Mouse (Mus musculus): Measurements from ENCODE around the gene Stag3. TPM values are rescaled to one million over a fixed set of nuclear protein-coding genes. Genes with fewer than 3 reads are reported as not detected.

The Stag3 gene
- 8.2 and 13.0 TPM in 2 replicates for polyA plus RNA-seq (2015; fragmentation: Nextera tagmentation; extraction: Ambion mirVana)

GRCm38 (mm10) chr5:138279585-138280424, at the start of gene Stag3, which contains the start of the genes Gm43720 and Gpc2:
Gene Stag3 (plus strand): TSS chr5:138280240.
Gene Gm43720 (minus strand): TSS chr5:138279958.
Gene Gpc2 (minus strand): TSS chr5:138280005.

GRCm38 (mm10) chr5:138255353-138256093, 24.5 kb upstream of the Stag3 start, which contains the start of gene Lamtor4:
Gene Lamtor4 (plus strand): TSS chr5:138255482.

GRCm38 (mm10) chr5:138263260-138264206, 16.5 kb upstream of the Stag3 start, which contains the start of gene BC037034:
Gene BC037034 (minus strand): TSS chr5:138264033.

GRCm38 (mm10) chr5:138272409-138272923, 7.6 kb upstream of the Stag3 start, which contains the start of gene Gal3st4:
Gene Gal3st4 (minus strand): TSS chr5:138272840.

GRCm38 (mm10) chr5:138341661-138342060, 61.6 kb downstream of the Stag3 start, which contains the start of gene Pvrig:
Gene Pvrig (plus strand): TSS chr5:138341961.

Other genes with a start within 250 kb of the Stag3 start
- not detected in 2 replicates for gene Smok3c, start 227.0 kb upstream of the Stag3 start, polyA plus RNA-seq (2015; fragmentation: Nextera tagmentation; extraction: Ambion mirVana)
- gene Zkscan1, start 195.2 kb upstream of the Stag3 start, polyA plus RNA-seq (2015; fragmentation: Nextera tagmentation; extraction: Ambion mirVana): 11.5 and 12.2 TPM in 2 replicates
- 44.6 and 50.0 TPM in 2 replicates for gene Zscan21, start 163.3 kb upstream of the Stag3 start, polyA plus RNA-seq (2015; fragmentation: Nextera tagmentation; extraction: Ambion mirVana)
- 13.4 and 14.7 TPM in 2 replicates for gene Zfp113, start 124.5 kb upstream of the Stag3 start, polyA plus RNA-seq (2015; fragmentation: Nextera tagmentation; extraction: Ambion mirVana)
- gene Cops6, start 119.2 kb upstream of the Stag3 start, polyA plus RNA-seq (2015; fragmentation: Nextera tagmentation; extraction: Ambion mirVana): 286 and 325 TPM in 2 replicates
- 13.9 and 15.4 TPM in 2 replicates for gene Ap4m1, start 108.2 kb upstream of the Stag3 start, polyA plus RNA-seq (2015; fragmentation: Nextera tagmentation; extraction: Ambion mirVana)
- gene Mcm7, start 107.8 kb upstream of the Stag3 start, polyA plus RNA-seq (2015; fragmentation: Nextera tagmentation; extraction: Ambion mirVana): 31.9 and 36.3 TPM in 2 replicates
- gene Taf6, start 92.8 kb upstream of the Stag3 start, polyA plus RNA-seq (2015; fragmentation: Nextera tagmentation; extraction: Ambion mirVana): 37.5 and 48.1 TPM in 2 replicates
- gene Cnpy4, start 92.8 kb upstream of the Stag3 start, polyA plus RNA-seq (2015; fragmentation: Nextera tagmentation; extraction: Ambion mirVana): 20.7 and 23.5 TPM in 2 replicates
- gene Mblac1, start 85.9 kb upstream of the Stag3 start, polyA plus RNA-seq (2015; fragmentation: Nextera tagmentation; extraction: Ambion mirVana): 11.7 and 12.8 TPM in 2 replicates
- gene Nxpe5, start 54.3 kb upstream of the Stag3 start, polyA plus RNA-seq (2015; fragmentation: Nextera tagmentation; extraction: Ambion mirVana): not detected in 2 replicates
- 130 and 140 TPM in 2 replicates for gene Lamtor4, start 24.8 kb upstream of the Stag3 start, polyA plus RNA-seq (2015; fragmentation: Nextera tagmentation; extraction: Ambion mirVana)
- gene BC037034, start 16.2 kb upstream of the Stag3 start, polyA plus RNA-seq (2015; fragmentation: Nextera tagmentation; extraction: Ambion mirVana): 22.4 and 23.7 TPM in 2 replicates
- gene Gal3st4, start 7.4 kb upstream of the Stag3 start, polyA plus RNA-seq (2015; fragmentation: Nextera tagmentation; extraction: Ambion mirVana): 3.7 and 4.4 TPM in 2 replicates
- 0.05 and 0.21 TPM in 2 replicates for gene Gm43720, start 282 bp upstream of the Stag3 start, polyA plus RNA-seq (2015; fragmentation: Nextera tagmentation; extraction: Ambion mirVana)
- 20.1 and 24.6 TPM in 2 replicates for gene Gpc2, start 235 bp upstream of the Stag3 start, polyA plus RNA-seq (2015; fragmentation: Nextera tagmentation; extraction: Ambion mirVana)
- not detected in 2 replicates for gene Pvrig, start 61.7 kb downstream of the Stag3 start, polyA plus RNA-seq (2015; fragmentation: Nextera tagmentation; extraction: Ambion mirVana)
- gene Zfp157, start 161.2 kb downstream of the Stag3 start, polyA plus RNA-seq (2015; fragmentation: Nextera tagmentation; extraction: Ambion mirVana): 38.8 and 42.6 TPM in 2 replicates